Mouse (Mus musculus) hindbrain, postnatal 0 days (tissue): ENCODE data around the gene Smarce1. TPM values are rescaled to one million over a fixed set of nuclear protein-coding genes. Genes with fewer than 3 reads are reported as not detected.

Source experiments
- ATAC-seq: fragments of 200-750 bp; cut with Nextera tagmentation; 2 replicates; pipeline ENCODE4 v1.8.0; 2017; ENCODE audit warnings: mild to moderate bottlenecking, moderate TSS enrichment, moderate library complexity
- DNase-seq: peaks from one replicate; pipeline ENCODE4 v3.0.0-alpha.2; 2015; ENCODE audit warnings: low spot score
- H3K27ac ChIP-seq: fragments of 300-500 bp; sonication (generic); 2 replicates; pipeline ENCODE4 v1.5.1; 2014; ENCODE audit warnings: mild to moderate bottlenecking
- H3K27me3 ChIP-seq: fragments of 300-500 bp; sonication (generic); 2 replicates; pipeline ENCODE4 v1.6.1; 2014; ENCODE audit warnings: low read length, mixed read lengths; ENCODE audit not compliant: insufficient read depth
- H3K36me3 ChIP-seq: fragments of 300-500 bp; sonication (generic); 2 replicates; pipeline ENCODE4 v1.6.1; 2014; ENCODE audit warnings: low read length, mixed read lengths; ENCODE audit not compliant: insufficient read depth
- H3K4me1 ChIP-seq: fragments of 300-500 bp; sonication (generic); 2 replicates; pipeline ENCODE4 v1.6.1; 2014; ENCODE audit warnings: antibody characterized with exemption, low read length, mixed read lengths; ENCODE audit not compliant: insufficient read depth
- H3K4me2 ChIP-seq: fragments of 300-500 bp; sonication (generic); 2 replicates; pipeline ENCODE4 v1.6.1; 2014; ENCODE audit warnings: low read depth, mild to moderate bottlenecking, low read length, moderate library complexity, mixed read lengths
- H3K4me3 ChIP-seq: fragments of 300-500 bp; sonication (generic); 2 replicates; pipeline ENCODE4 v1.5.1; 2014; ENCODE audit warnings: low read length
- H3K9ac ChIP-seq: fragments of 300-500 bp; sonication (generic); replicated peaks from 2 replicates; pipeline ENCODE4 v1.6.1; 2014; ENCODE audit warnings: mild to moderate bottlenecking, low read length, moderate library complexity, mixed read lengths
- H3K9me3 ChIP-seq: fragments of 300-500 bp; sonication (generic); 2 replicates; pipeline ENCODE4 v1.6.1; 2016; ENCODE audit warnings: low read length, mixed read lengths
- CTCF ChIP-seq: IDR thresholded peaks from 2 replicates; pipeline ENCODE4 v1.5.1; 2016; ENCODE audit warnings: antibody characterized with exemption, control low read depth, low read depth
- WGBS: fragments of 180-500 bp; shearing (Covaris S2); extraction: QIAGEN DNeasy Blood & Tissue Kit; methylation state at CpG from one replicate; pipeline ENCODE4 v1.1.7; 2014; 5-methylcytosine and 5-hydroxymethylcytosine counted together
- polyA plus RNA-seq: library from polyadenylated mRNA; unstranded; fragments of >200 nt; fragmentation: Nextera tagmentation; extraction: Ambion mirVana; gene quantifications from 2 replicates; pipeline ENCODE4 v1.2.1, GENCODE M21; 2015
- total RNA-seq: library from RNA; depleted of rRNA; stranded (reverse); fragments of >200 nt; gene quantifications from 2 replicates; pipeline ENCODE4 v1.2.3, GENCODE M21; 2014

Smarce1 gene
- total and polyA plus RNA-seq, 2 experiments from 2014 or later: 66.7 to 186 TPM

GRCm38 (mm10) chr11:99187348-99187747 lies 43.5 kb downstream of the Smarce1 start:
- ATAC-seq: no peak
- no peaks in the 10 kb centered on the region for H3K4me1 ChIP-seq
- no peak overlapping the region for H3K4me3 ChIP-seq

GRCm38 (mm10) chr11:99186836-99187235 lies 44.0 kb downstream of the Smarce1 start:
- ATAC-seq: no peak
- WGBS: 74% methylated on average over 2 of the region's 2 CpGs
- no peak for TF ChIP-seq CTCF

More at GRCm38 (mm10) chr11:99187348-99187747, 43.5 kb downstream of the Smarce1 start:
- WGBS: 97% methylated on average over 4 of the region's 4 CpGs
- Histone ChIP-seq H3K27me3 (no peaks in the 10 kb centered on the region), H3K9me3 (no peaks in the 10 kb centered on the region), H3K4me2 (no peak overlapping the region), H3K9ac (no peak overlapping the region), H3K36me3 (no peaks in the 10 kb centered on the region), H3K27ac (no peak overlapping the region)
- no peak for DNase-seq
- no peak for TF ChIP-seq CTCF

GRCm38 (mm10) chr11:99182575-99182974 lies 48.2 kb downstream of the Smarce1 start:
- H3K36me3 ChIP-seq: no peaks in the 10 kb centered on the region
- DNase-seq (no peak), ATAC-seq (no peak)
- no peaks in the 10 kb centered on the region for H3K27me3 ChIP-seq
- H3K4me2 ChIP-seq: no peak overlapping the region
- H3K9me3 ChIP-seq: no peaks in the 10 kb centered on the region
- WGBS: 53% methylated on average over 11 of the region's 11 CpGs
- H3K4me3 ChIP-seq: no peak overlapping the region
- no peaks in the 10 kb centered on the region for H3K4me1 ChIP-seq
- no peak overlapping the region for H3K27ac ChIP-seq
- TF ChIP-seq CTCF: no peak
- H3K9ac ChIP-seq: no peak overlapping the region

More at GRCm38 (mm10) chr11:99186836-99187235, 44.0 kb downstream of the Smarce1 start:
- no peak overlapping the region for H3K4me3 ChIP-seq
- no peaks in the 10 kb centered on the region for H3K9me3 ChIP-seq
- no peak overlapping the region for H3K27ac ChIP-seq
- H3K4me1 ChIP-seq: no peaks in the 10 kb centered on the region
- no peak overlapping the region for H3K4me2 ChIP-seq
- H3K36me3 ChIP-seq: no peaks in the 10 kb centered on the region
- H3K9ac ChIP-seq: no peak overlapping the region
- H3K27me3 ChIP-seq: no peaks in the 10 kb centered on the region
- no peak for DNase-seq

GRCm38 (mm10) chr11:99180071-99180470 lies 50.7 kb downstream of the Smarce1 start:
- DNase-seq (no peak), ATAC-seq (no peak)
- Histone ChIP-seq H3K9ac (no peak overlapping the region), H3K4me2 (no peak overlapping the region), H3K36me3 (no peaks in the 10 kb centered on the region), H3K27ac (no peak overlapping the region), H3K27me3 (no peaks in the 10 kb centered on the region), H3K4me1 (no peaks in the 10 kb centered on the region), H3K4me3 (no peak overlapping the region), H3K9me3 (no peaks in the 10 kb centered on the region)
- WGBS: 91% methylated on average over 5 of the region's 5 CpGs
- TF ChIP-seq CTCF: no peak

GRCm38 (mm10) chr11:99177925-99178198 lies 53.0 kb downstream of the Smarce1 start:
- ATAC-seq (no peak), DNase-seq (no peak)
- no peak overlapping the region for H3K9ac ChIP-seq
- no peaks in the 10 kb centered on the region for H3K36me3 ChIP-seq
- H3K27ac ChIP-seq: no peak overlapping the region
- 81% methylated on average over 1 of the region's 3 CpGs for WGBS
- H3K4me1 ChIP-seq: no peaks in the 10 kb centered on the region
- no peak overlapping the region for H3K4me3 ChIP-seq
- H3K4me2 ChIP-seq: no peak overlapping the region
- H3K9me3 ChIP-seq: no peaks in the 10 kb centered on the region
- H3K27me3 ChIP-seq: no peaks in the 10 kb centered on the region
- no peak for TF ChIP-seq CTCF

GRCm38 (mm10) chr11:99177054-99177924 lies 53.5 kb downstream of the Smarce1 start:
- DNase-seq (no peak), ATAC-seq (no peak)
- Histone ChIP-seq H3K9me3 (no peaks in the 10 kb centered on the region), H3K36me3 (no peaks in the 10 kb centered on the region), H3K9ac (no peak overlapping the region), H3K27me3 (no peaks in the 10 kb centered on the region), H3K4me3 (no peak overlapping the region), H3K27ac (no peak overlapping the region), H3K4me1 (no peaks in the 10 kb centered on the region), H3K4me2 (no peak overlapping the region)
- 65% methylated on average over 5 of the region's 5 CpGs for WGBS
- no peak for TF ChIP-seq CTCF

GRCm38 (mm10) chr11:99172002-99172401 lies 58.8 kb downstream of the Smarce1 start:
- ATAC-seq (no peak), DNase-seq (no peak)
- 83% methylated on average over 4 of the region's 4 CpGs for WGBS
- Histone ChIP-seq H3K4me1 (no peaks in the 10 kb centered on the region), H3K36me3 (no peaks in the 10 kb centered on the region), H3K27me3 (no peaks in the 10 kb centered on the region), H3K4me2 (no peak overlapping the region), H3K4me3 (no peak overlapping the region), H3K27ac (no peak overlapping the region), H3K9me3 (no peaks in the 10 kb centered on the region), H3K9ac (no peak overlapping the region)
- TF ChIP-seq CTCF: peak; percentile 24; the same call in 1 of the 2 replicates
